8 mouse cellular contexts compared by ENCODE assay signal in genomic region chr8:123805718-123806373, GRCm38 (mm10). TPM values are rescaled to one million over a fixed set of nuclear protein-coding genes. Genes with fewer than 3 reads are reported as not detected.
A peak's percentile ranks its signal among the peaks of the same experiment; 100 is the strongest.
DNase-seq lines count a peak whose midpoint lies in the region; ATAC-seq and TF ChIP-seq lines count a peak whose summit lies in the region.

Gene Rab4a, plus strand, starts transcription at chr8:123805985.

- H3K36me3 ChIP-seq in erythroblast, embryonic 14.5 days (ENCODE audit: control insufficient read depth): peaks cover 3% of the 10 kb centered on the region
- H3K36me3 ChIP-seq in heart, embryonic 11.5 days (ENCODE audit: control insufficient read depth, insufficient read depth, low read length): no peaks in the 10 kb centered on the region
- H3K36me3 ChIP-seq in kidney, embryonic 15.5 days: no peaks in the 10 kb centered on the region
- H3K36me3 ChIP-seq in liver, adult 2 months (ENCODE audit: control insufficient read depth, insufficient read depth, low read length): no peaks in the 10 kb centered on the region
- no peaks in the 10 kb centered on the region for H3K36me3 ChIP-seq in stomach, embryonic 16.5 days (ENCODE audit: control insufficient read depth, insufficient read depth, low read length)

- DNase-seq in 3134 (ENCODE audit: extremely low read depth, insufficient read length, low spot score): peak; percentile 88
- peak; percentile 54 for DNase-seq in liver, adult 2 months (ENCODE audit: extremely low read depth, low read depth, low spot score)
- peak; percentile 47 for DNase-seq in naive thymus-derived CD4-positive, alpha-beta T cell, adult 2 months (ENCODE audit: low read depth)

- H3K4me2 ChIP-seq in heart, embryonic 11.5 days: peak within 1 kb of the TSS; percentile 87
- peak within 1 kb of the TSS; percentile 82 for H3K4me2 ChIP-seq in kidney, embryonic 15.5 days
- H3K4me2 ChIP-seq in stomach, embryonic 16.5 days (ENCODE audit: low read depth, low read length): peak within 1 kb of the TSS; percentile 89

- peaks cover 3% of the 10 kb centered on the region; the same call in 1 of the 2 replicates for H3K9me3 ChIP-seq in erythroblast, embryonic 14.5 days (ENCODE audit: control insufficient read depth, low read length)
- H3K9me3 ChIP-seq in heart, embryonic 11.5 days (replicated peaks; ENCODE audit: control insufficient read depth, low read length): no peaks in the 10 kb centered on the region
- no peaks in the 10 kb centered on the region for H3K9me3 ChIP-seq in kidney, embryonic 15.5 days (replicated peaks)
- H3K9me3 ChIP-seq in stomach, embryonic 16.5 days (replicated peaks; ENCODE audit: control insufficient read depth, low read length): no peaks in the 10 kb centered on the region

- 2% methylated on average over 47 of the region's 48 CpGs for WGBS in bone marrow, adult 2 months
- WGBS in heart, embryonic 11.5 days (ENCODE audit: insufficient replicate concordance): under 1% methylated on average over 47 of the region's 48 CpGs
- WGBS in kidney, embryonic 15.5 days: under 1% methylated on average over 47 of the region's 48 CpGs
- WGBS in liver, adult 2 months: under 1% methylated on average over 46 of the region's 48 CpGs
- WGBS in stomach, embryonic 16.5 days: under 1% methylated on average over 47 of the region's 48 CpGs

- no peaks in the 10 kb centered on the region; the same call in 1 of the 2 replicates for H3K4me1 ChIP-seq in bone marrow, adult 2 months (ENCODE audit: control insufficient read depth, insufficient read depth, low read length)
- peaks cover 42% of the 10 kb centered on the region for H3K4me1 ChIP-seq in erythroblast, embryonic 14.5 days (ENCODE audit: control insufficient read depth)
- H3K4me1 ChIP-seq in heart, embryonic 11.5 days (ENCODE audit: control insufficient read depth, insufficient read depth, low read length): peaks cover 16% of the 10 kb centered on the region
- H3K4me1 ChIP-seq in kidney, embryonic 15.5 days: peaks cover 30% of the 10 kb centered on the region
- H3K4me1 ChIP-seq in liver, adult 2 months (ENCODE audit: control insufficient read depth, insufficient read depth, low read length): peaks cover 17% of the 10 kb centered on the region
- peaks cover 13% of the 10 kb centered on the region for H3K4me1 ChIP-seq in stomach, embryonic 16.5 days (ENCODE audit: control insufficient read depth, insufficient read depth, low read length)

- H3K9ac ChIP-seq in heart, embryonic 11.5 days (ENCODE audit: low read depth, low read length): peak within 1 kb of the TSS; percentile 94
- peak within 1 kb of the TSS; percentile 90 for H3K9ac ChIP-seq in kidney, embryonic 15.5 days
- peak within 1 kb of the TSS; percentile 86 for H3K9ac ChIP-seq in liver, adult 2 months (ENCODE audit: low read depth, low read length)
- peak within 1 kb of the TSS; percentile 93 for H3K9ac ChIP-seq in stomach, embryonic 16.5 days (ENCODE audit: low read length)

- no peak for TF ChIP-seq POLR2A in bone marrow, adult 2 months (IDR thresholded peaks at IDR 0.05; ENCODE audit: borderline replicate concordance, control insufficient read depth, low read depth, low read length)
- TF ChIP-seq POLR2A in liver, adult 2 months (IDR thresholded peaks at IDR 0.05; ENCODE audit: extremely low read depth, insufficient read depth, low read length): 0 out of 2 replicates have a peak, but pooled peaks have one; percentile 55

- peak within 1 kb of the TSS; percentile 79 for H3K4me3 ChIP-seq in bone marrow, adult 2 months (replicated peaks; ENCODE audit: control insufficient read depth, low read depth, low read length)
- H3K4me3 ChIP-seq in erythroblast, embryonic 14.5 days (replicated peaks): peak within 1 kb of the TSS; percentile 80
- peak within 1 kb of the TSS; percentile 80 for H3K4me3 ChIP-seq in heart, embryonic 11.5 days (ENCODE audit: low read depth, low read length)
- peak within 1 kb of the TSS; percentile 91 for H3K4me3 ChIP-seq in kidney, embryonic 15.5 days (replicated peaks)
- peak within 1 kb of the TSS; percentile 87 for H3K4me3 ChIP-seq in liver, adult 2 months (ENCODE audit: insufficient read depth, low read depth, low read length)
- H3K4me3 ChIP-seq in stomach, embryonic 16.5 days (replicated peaks; ENCODE audit: low read length): peak within 1 kb of the TSS; percentile 90

- no peaks in the 10 kb centered on the region for H3K27me3 ChIP-seq in erythroblast, embryonic 14.5 days (ENCODE audit: control insufficient read depth)
- no peaks in the 10 kb centered on the region for H3K27me3 ChIP-seq in heart, embryonic 11.5 days (ENCODE audit: control insufficient read depth, insufficient read depth, low read length)
- no peaks in the 10 kb centered on the region for H3K27me3 ChIP-seq in kidney, embryonic 15.5 days
- no peaks in the 10 kb centered on the region for H3K27me3 ChIP-seq in liver, adult 2 months (ENCODE audit: control insufficient read depth, insufficient read depth, low read length)
- no peaks in the 10 kb centered on the region for H3K27me3 ChIP-seq in stomach, embryonic 16.5 days (ENCODE audit: control insufficient read depth, insufficient read depth, low read length)

- peak within 1 kb of the TSS; percentile 39; the same call in 1 of the 2 replicates for H3K27ac ChIP-seq in bone marrow, adult 2 months (ENCODE audit: control insufficient read depth, insufficient read depth, low read depth, low read length, poor library complexity)
- peak within 1 kb of the TSS; percentile 83 for H3K27ac ChIP-seq in heart, embryonic 11.5 days (ENCODE audit: low read depth, low read length)
- H3K27ac ChIP-seq in kidney, embryonic 15.5 days: peak within 1 kb of the TSS; percentile 87
- H3K27ac ChIP-seq in liver, adult 2 months (replicated peaks; ENCODE audit: insufficient read depth, low read depth, low read length): peak within 1 kb of the TSS; percentile 75
- peak within 1 kb of the TSS; percentile 84 for H3K27ac ChIP-seq in stomach, embryonic 16.5 days (ENCODE audit: low read length)

- H3K79me2 ChIP-seq in liver, adult 2 months (ENCODE audit: control insufficient read depth, insufficient read depth, low read length): peaks cover 15% of the 10 kb centered on the region

- TF ChIP-seq CTCF in bone marrow, adult 2 months (IDR thresholded peaks at IDR 0.05; ENCODE audit: control insufficient read depth, insufficient read depth, low read length): no peak
- no peak for TF ChIP-seq CTCF in liver, adult 2 months (IDR thresholded peaks at IDR 0.05; ENCODE audit: low read depth, low read length)

- peak; percentile 77 for ATAC-seq in heart, embryonic 11.5 days (replicated peaks; ENCODE audit: insufficient number of reproducible peaks, low FRiP score, low TSS enrichment)
- peak; percentile 95 for ATAC-seq in kidney, embryonic 15.5 days (replicated peaks; ENCODE audit: low FRiP score)
- peak; percentile 93 for ATAC-seq in stomach, embryonic 16.5 days (ENCODE audit: insufficient read depth, low FRiP score)

RNA-seq across cellular contexts. Expression of gene Rab4a, which starts in this region (rescaled TPM):
- polyA plus RNA-seq in bone marrow, adult 2 months (2011; ENCODE audit: insufficient read depth, insufficient read length, low replicate concordance, missing spikeins): 3.5 and 9.1 TPM in 2 replicates
- 0.17 and 0.34 TPM in 2 replicates for polyA plus RNA-seq in erythroblast, embryonic 14.5 days (2012)
- polyA plus RNA-seq in heart, embryonic 11.5 days (2014; fragmentation: Nextera tagmentation; extraction: Ambion mirVana): 55.0 and 58.7 TPM in 2 replicates
- polyA plus RNA-seq in kidney, embryonic 15.5 days (2015; fragmentation: Nextera tagmentation; extraction: Ambion mirVana): 39.6 and 44.9 TPM in 2 replicates
- total RNA-seq in liver, adult 2 months (2014; rRNA removed): 15.4 and 15.7 TPM in 2 replicates
- 24.4 and 24.6 TPM in 2 replicates for polyA plus RNA-seq in liver, adult 2 months (2012; rRNA removed)
- 42.2 and 44.4 TPM in 2 replicates for polyA plus RNA-seq in stomach, embryonic 16.5 days (2015; fragmentation: Nextera tagmentation; extraction: Ambion mirVana)

Comparison
In these comparisons a context has a peak if more than half of its experiments do, and no peak if none do; other contexts are left out.
1. Peak in every context shown above with its lines: DNase-seq, ATAC-seq, H3K4me3 ChIP-seq and H3K27ac ChIP-seq.